Mouse (Mus musculus) embryonic fibroblast, embryonic 13.5 days (primary cell): ENCODE data around the gene Trim7.

Source experiments
- CTCF ChIP-seq: IDR thresholded peaks from 2 replicates; pipeline ENCODE4 v1.5.1; 2011; ENCODE audit warnings: mild to moderate bottlenecking, control low read depth, low read length, moderate library complexity, borderline replicate concordance; ENCODE audit not compliant: insufficient read depth
- POLR2A ChIP-seq: IDR thresholded peaks from 2 replicates; pipeline ENCODE4 v1.6.1; 2011; ENCODE audit warnings: low read depth, mild to moderate bottlenecking, control low read depth, low read length, moderate library complexity

DNA sequence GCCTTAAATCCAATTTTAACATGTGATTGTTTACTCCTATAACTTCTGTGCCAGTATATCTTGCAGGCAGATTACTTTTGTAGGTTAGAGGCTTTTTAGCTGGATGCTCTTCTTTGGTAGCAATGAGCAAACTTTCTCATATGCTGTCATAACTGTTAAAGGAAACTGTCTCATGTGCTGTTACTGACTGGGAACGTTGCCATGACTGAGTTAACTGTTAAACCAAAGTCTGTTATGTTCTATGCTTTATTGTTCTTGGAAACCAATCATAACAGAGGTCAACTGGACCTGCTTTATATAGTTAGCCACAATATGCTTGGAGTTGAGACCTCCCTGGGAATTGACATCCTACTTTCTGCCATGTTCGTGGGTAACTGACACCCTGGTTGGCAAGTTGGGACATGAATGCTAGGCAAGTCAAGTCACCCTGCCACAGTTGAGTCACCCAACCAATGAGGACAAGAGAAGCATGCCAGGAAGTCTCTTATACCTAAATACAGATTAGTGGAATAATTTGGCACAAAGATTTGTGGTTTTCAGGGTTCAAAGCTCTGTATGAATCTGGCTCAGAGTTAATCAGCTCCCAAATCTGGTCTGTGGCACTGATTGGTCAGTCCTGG, 73.0 kb downstream of the Trim7 start:
- no peak for TF ChIP-seq CTCF
- TF ChIP-seq POLR2A, result no peak
